Mouse (Mus musculus) erythroblast, embryonic 14.5 days (primary cell): ENCODE data around the gene Cptp.

Source experiments
- GATA1 ChIP-seq: IDR thresholded peaks from 2 replicates; pipeline ENCODE4 v1.6.1; 2012; ENCODE audit warnings: low read length, inconsistent platforms, mixed read lengths
- TAL1 ChIP-seq: IDR thresholded peaks from 3 replicates; pipeline ENCODE4 v1.6.1; 2012; ENCODE audit warnings: low read length, inconsistent platforms, mixed read lengths

GRCm38 (mm10) chr4:155896461-155896860 lies 27.2 kb upstream of the Cptp start:
- no peak for TF ChIP-seq GATA1
- TF ChIP-seq TAL1: no peak
